Mouse (Mus musculus) E14TG2a.4 (cell line): ENCODE data around the gene Nos2.

Experiments used
- H3K27me3 ChIP-seq: 2 replicates; pipeline ENCODE4 v1.6.1; 2014; ENCODE audit warnings: low read length, control low read depth; ENCODE audit not compliant: insufficient read depth
- H3K36me3 ChIP-seq: 2 replicates; pipeline ENCODE4 v1.6.1; 2014; ENCODE audit warnings: low read length, control low read depth; ENCODE audit not compliant: insufficient read depth
- H3K4me1 ChIP-seq: replicated peaks from 2 replicates; pipeline ENCODE4 v1.6.1; 2014; ENCODE audit warnings: low read depth, low read length, control low read depth
- H3K4me3 ChIP-seq: replicated peaks from 2 replicates; pipeline ENCODE4 v1.5.1; 2014; ENCODE audit warnings: mild to moderate bottlenecking, low read length
- H3K9me3 ChIP-seq: 2 replicates; pipeline ENCODE4 v1.6.1; 2014; ENCODE audit warnings: low read length, control low read depth
- CTCF ChIP-seq: conservative IDR thresholded peaks from 2 replicates; pipeline ENCODE4 v1.5.1; 2014; ENCODE audit warnings: low read length
- NANOG ChIP-seq: IDR thresholded peaks from 2 replicates; pipeline ENCODE4 v1.6.1; 2014; ENCODE audit warnings: borderline replicate concordance, low read length, mixed read lengths
- POU5F1 ChIP-seq: IDR thresholded peaks from 2 replicates; pipeline ENCODE4 v1.6.1; 2014; ENCODE audit warnings: low read length, borderline replicate concordance

Gene Nos2

DNA sequence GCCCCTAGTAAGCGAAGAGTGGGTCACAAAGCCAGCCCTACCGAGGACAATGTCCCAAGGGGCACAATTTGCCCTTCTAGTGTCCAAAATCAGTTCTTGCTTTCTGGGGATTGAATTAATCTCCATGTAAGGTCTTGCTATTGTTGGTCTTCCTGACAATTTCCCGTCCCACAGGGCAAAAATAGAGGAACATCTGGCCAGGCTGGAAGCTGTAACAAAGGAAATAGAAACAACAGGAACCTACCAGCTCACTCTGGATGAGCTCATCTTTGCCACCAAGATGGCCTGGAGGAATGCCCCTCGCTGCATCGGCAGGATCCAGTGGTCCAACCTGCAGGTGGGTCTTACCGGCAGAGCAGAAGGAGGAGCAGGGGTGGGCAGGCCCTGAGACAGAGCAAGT is 14.6 kb downstream of the Nos2 start:
- Histone ChIP-seq H3K36me3 (no peaks in the 10 kb centered on the region), H3K4me3 (no peak overlapping the region), H3K9me3 (no peaks in the 10 kb centered on the region), H3K4me1 (no peaks in the 10 kb centered on the region), H3K27me3 (peaks cover 25% of the 10 kb centered on the region)
- no peak for TF ChIP-seq CTCF
- no peak for TF ChIP-seq POU5F1
- no peak for TF ChIP-seq NANOG

DNA sequence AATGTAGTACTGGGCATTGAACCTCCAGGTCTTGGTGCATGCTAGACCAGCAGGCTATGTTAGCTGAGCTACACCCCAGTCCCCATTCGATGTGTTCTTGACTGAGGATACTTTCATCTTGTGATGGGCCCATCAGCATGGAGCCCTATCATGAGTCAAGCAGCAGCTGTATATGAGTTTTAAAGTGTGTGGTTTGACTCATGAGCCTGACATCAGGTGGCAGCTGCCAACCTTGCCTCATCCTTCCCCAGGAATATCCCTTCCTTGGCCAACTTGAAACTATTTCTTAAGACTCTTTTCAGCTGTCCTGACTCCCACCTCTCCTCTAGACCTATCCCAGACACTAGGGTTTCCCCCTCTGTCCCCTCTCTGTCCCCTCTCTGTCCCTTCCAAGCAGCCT is 22.5 kb downstream of the Nos2 start:
- no peaks in the 10 kb centered on the region for H3K4me1 ChIP-seq
- peaks cover 22% of the 10 kb centered on the region for H3K27me3 ChIP-seq
- H3K4me3 ChIP-seq, result no peak overlapping the region
- no peaks in the 10 kb centered on the region for H3K36me3 ChIP-seq
- no peak for TF ChIP-seq CTCF
- H3K9me3 ChIP-seq, result no peaks in the 10 kb centered on the region

DNA sequence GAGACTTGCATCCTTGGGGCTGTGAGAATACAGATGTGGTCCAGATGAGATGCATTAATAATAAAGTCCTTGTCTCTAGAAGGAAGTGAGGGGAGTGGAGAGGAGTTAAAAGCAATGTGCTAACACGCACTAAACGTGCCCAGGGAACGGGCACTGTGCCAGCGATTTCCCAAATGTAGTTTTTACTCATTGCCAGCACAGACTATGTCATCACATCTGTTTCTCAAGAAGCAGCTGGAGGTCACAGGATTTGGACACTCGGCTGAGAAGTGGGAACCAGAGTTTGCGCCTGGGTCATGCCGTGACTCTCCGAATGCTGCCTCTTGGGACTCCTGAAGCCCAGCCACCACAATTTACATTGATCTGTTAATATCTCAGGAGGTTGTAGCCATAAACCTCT is 29.8 kb downstream of the Nos2 start:
- peaks cover 3% of the 10 kb centered on the region for H3K4me1 ChIP-seq
- H3K4me3 ChIP-seq, result no peak overlapping the region
- H3K9me3 ChIP-seq, result no peaks in the 10 kb centered on the region
- no peaks in the 10 kb centered on the region for H3K36me3 ChIP-seq
- peaks cover 72% of the 10 kb centered on the region for H3K27me3 ChIP-seq
- no peak for TF ChIP-seq POU5F1
- TF ChIP-seq NANOG, result no peak
- no peak for TF ChIP-seq CTCF

DNA sequence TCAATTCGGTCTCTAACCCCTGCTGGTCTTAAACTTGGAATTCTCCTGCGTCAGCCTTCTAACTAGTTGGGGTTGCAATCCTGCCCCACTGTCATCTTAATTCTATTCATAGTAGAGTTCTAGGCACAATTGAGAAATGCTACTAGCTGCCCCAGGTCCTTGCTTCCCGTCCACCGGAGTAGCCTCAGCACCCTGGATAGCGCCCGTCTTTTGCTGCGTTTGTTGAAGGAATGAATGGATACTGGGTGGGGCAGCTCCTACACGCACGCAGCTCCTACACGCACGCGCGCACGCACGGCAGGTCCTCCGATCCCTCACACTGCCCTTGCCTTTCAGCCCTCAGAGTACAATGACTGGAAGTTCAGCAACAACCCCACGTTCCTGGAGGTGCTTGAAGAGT is 31.9 kb downstream of the Nos2 start:
- peak overlapping the region; percentile 53 for H3K4me3 ChIP-seq
- H3K9me3 ChIP-seq, result no peaks in the 10 kb centered on the region
- TF ChIP-seq POU5F1 (no peak), CTCF (no peak), NANOG (no peak)
- H3K36me3 ChIP-seq, result no peaks in the 10 kb centered on the region
- H3K27me3 ChIP-seq, result peaks cover 81% of the 10 kb centered on the region
- peaks cover 8% of the 10 kb centered on the region for H3K4me1 ChIP-seq

DNA sequence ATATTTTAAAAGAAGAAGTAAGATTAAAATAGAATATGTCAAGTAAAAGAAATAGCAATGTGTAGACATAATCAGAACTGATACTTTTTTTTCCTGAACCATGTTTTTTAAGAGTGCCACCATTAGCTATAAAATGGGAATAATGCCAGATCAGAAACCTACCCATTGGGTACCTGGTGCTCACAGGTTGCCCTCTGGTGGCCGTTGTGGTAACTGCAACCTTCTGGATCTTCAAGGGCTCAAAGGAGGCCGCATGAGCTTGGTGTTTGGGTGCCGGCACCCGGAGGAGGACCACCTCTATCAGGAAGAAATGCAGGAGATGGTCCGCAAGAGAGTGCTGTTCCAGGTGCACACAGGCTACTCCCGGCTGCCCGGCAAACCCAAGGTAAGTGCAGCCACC is 35.7 kb downstream of the Nos2 start:
- Histone ChIP-seq H3K27me3 (peaks cover 62% of the 10 kb centered on the region), H3K36me3 (no peaks in the 10 kb centered on the region), H3K4me3 (peak overlapping the region; percentile 63), H3K9me3 (no peaks in the 10 kb centered on the region), H3K4me1 (peaks cover 8% of the 10 kb centered on the region)
- TF ChIP-seq POU5F1 (no peak), NANOG (no peak), CTCF (peak; percentile 85)

DNA sequence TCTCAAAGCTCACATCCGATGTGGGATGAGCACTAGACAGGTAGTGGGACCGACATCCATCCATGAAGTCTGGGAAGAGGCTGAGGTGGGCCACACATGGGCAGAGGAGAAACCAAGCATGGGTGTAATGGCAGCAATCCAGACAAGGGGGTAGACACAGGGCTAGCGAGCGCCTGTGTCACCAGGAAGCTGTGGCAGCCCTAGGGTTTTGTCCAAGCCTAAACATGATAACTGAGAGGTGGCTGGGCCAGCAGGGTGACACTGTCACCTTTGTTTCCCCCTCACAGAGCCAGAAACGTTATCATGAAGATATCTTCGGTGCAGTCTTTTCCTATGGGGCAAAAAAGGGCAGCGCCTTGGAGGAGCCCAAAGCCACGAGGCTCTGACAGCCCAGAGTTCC is 38.8 kb downstream of the Nos2 start:
- H3K4me3 ChIP-seq, result no peak overlapping the region
- peaks cover 4% of the 10 kb centered on the region; the same call in 1 of the 2 replicates for H3K4me1 ChIP-seq
- TF ChIP-seq POU5F1 (no peak), NANOG (no peak), CTCF (no peak)
- H3K9me3 ChIP-seq, result no peaks in the 10 kb centered on the region
- no peaks in the 10 kb centered on the region for H3K36me3 ChIP-seq
- peaks cover 32% of the 10 kb centered on the region for H3K27me3 ChIP-seq

DNA sequence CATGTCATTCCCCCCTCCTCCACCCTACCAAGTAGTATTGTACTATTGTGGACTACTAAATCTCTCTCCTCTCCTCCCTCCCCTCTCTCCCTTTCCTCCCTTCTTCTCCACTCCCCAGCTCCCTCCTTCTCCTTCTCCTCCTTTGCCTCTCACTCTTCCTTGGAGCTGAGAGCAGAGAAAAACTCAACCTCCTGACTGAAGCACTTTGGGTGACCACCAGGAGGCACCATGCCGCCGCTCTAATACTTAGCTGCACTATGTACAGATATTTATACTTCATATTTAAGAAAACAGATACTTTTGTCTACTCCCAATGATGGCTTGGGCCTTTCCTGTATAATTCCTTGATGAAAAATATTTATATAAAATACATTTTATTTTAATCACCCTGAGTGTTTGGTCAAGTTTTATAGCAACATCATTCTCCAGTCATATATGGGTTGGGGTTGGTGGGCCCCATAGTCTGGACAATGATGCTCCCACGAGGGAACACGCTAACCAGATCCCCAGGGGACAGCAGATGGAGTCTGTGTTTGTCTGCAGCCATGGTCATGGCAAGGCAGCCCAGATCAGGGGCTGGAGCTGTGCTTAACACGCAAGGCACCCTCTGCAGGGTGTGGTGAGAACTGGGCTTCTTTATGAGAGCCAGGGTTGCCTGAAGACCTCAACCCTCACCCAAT is 39.4 kb downstream of the Nos2 start:
- peaks cover 4% of the 10 kb centered on the region; the same call in 1 of the 2 replicates for H3K4me1 ChIP-seq
- peaks cover 26% of the 10 kb centered on the region for H3K27me3 ChIP-seq
- no peaks in the 10 kb centered on the region for H3K36me3 ChIP-seq
- no peaks in the 10 kb centered on the region for H3K9me3 ChIP-seq
- TF ChIP-seq NANOG, result no peak
- TF ChIP-seq CTCF, result peak; percentile 51
- H3K4me3 ChIP-seq, result no peak overlapping the region

DNA sequence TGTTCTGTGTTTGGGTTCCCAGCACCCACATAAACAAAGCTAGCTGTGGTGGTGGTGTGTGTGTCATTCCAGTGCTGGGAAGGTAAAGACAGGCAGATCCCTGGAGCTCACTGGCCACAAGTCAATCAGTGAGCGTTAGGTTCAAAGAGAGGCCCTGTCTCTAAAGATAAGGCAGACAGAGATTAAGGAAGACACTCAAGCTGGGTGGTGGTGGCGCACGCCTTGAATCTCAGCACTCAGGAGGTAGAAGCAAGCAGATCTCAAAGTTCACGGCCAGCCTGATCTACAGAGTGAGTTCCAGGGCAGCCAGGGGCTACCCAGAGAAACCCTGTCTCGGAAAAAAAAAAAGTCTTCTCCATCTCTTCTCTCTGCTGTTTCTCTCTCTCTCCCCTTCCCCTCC is 40.6 kb downstream of the Nos2 start:
- TF ChIP-seq NANOG, result no peak
- TF ChIP-seq CTCF, result no peak
- no peak for TF ChIP-seq POU5F1
- peaks cover 4% of the 10 kb centered on the region; the same call in 1 of the 2 replicates for H3K4me1 ChIP-seq
- no peaks in the 10 kb centered on the region for H3K36me3 ChIP-seq
- no peaks in the 10 kb centered on the region for H3K9me3 ChIP-seq
- H3K27me3 ChIP-seq, result peaks cover 20% of the 10 kb centered on the region
- H3K4me3 ChIP-seq, result no peak overlapping the region

DNA sequence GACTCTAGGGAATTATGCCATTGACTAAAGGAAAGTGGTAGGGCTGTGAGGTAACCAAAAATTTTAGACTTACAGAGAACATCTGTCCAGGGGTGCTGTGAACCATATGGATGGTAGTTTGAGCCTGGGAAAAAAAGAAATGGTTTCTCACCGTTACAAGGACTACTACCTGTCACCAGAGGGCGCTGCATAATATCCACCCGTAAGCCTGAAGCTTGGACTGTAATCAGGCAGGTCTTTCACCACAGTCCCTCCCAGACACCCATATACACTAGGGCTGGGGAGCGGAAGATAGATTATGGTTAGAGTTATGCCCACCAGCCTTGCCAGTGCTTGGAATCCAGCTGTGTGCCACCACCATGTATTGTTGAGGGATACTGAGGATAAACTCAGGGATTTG is 46.8 kb downstream of the Nos2 start:
- peak; percentile 81 for TF ChIP-seq CTCF
- TF ChIP-seq POU5F1, result no peak
- Histone ChIP-seq H3K4me3 (no peak overlapping the region), H3K36me3 (no peaks in the 10 kb centered on the region), H3K27me3 (no peaks in the 10 kb centered on the region), H3K4me1 (peaks cover 40% of the 10 kb centered on the region), H3K9me3 (no peaks in the 10 kb centered on the region)
